Mouse (Mus musculus): Measurements from ENCODE around the gene Ubqlnl. TPM values are rescaled to one million over a fixed set of nuclear protein-coding genes. Genes with fewer than 3 reads are reported as not detected.

Ubqlnl gene
- polyA plus RNA-seq, 1 experiment: not detected

Other genes with a start within 250 kb of the Ubqlnl start
- not detected in 2 replicates for gene Olfr65, start 247.1 kb downstream of the Ubqlnl start, polyA plus RNA-seq (2012; ENCODE audit: insufficient read depth, insufficient read length, missing spikeins)
- not detected in 2 replicates for gene Olfr631, start 221.7 kb downstream of the Ubqlnl start, polyA plus RNA-seq (2012; ENCODE audit: insufficient read depth, insufficient read length, missing spikeins)
- gene Olfr632, start 216.2 kb downstream of the Ubqlnl start, polyA plus RNA-seq (2012; ENCODE audit: insufficient read depth, insufficient read length, missing spikeins): not detected in 2 replicates
- gene Olfr633, start 206.1 kb downstream of the Ubqlnl start, polyA plus RNA-seq (2012; ENCODE audit: insufficient read depth, insufficient read length, missing spikeins): not detected in 2 replicates
- gene Olfr635, start 179.4 kb downstream of the Ubqlnl start, polyA plus RNA-seq (2012; ENCODE audit: insufficient read depth, insufficient read length, missing spikeins): not detected in 2 replicates
- not detected in 2 replicates for gene Olfr638, start 151.8 kb downstream of the Ubqlnl start, polyA plus RNA-seq (2012; ENCODE audit: insufficient read depth, insufficient read length, missing spikeins)
- not detected in 2 replicates for gene Olfr639, start 133.3 kb downstream of the Ubqlnl start, polyA plus RNA-seq (2012; ENCODE audit: insufficient read depth, insufficient read length, missing spikeins)
- gene Olfr640, start 125.0 kb downstream of the Ubqlnl start, polyA plus RNA-seq (2012; ENCODE audit: insufficient read depth, insufficient read length, missing spikeins): not detected in 2 replicates
- not detected in 2 replicates for gene Olfr641, start 115.1 kb downstream of the Ubqlnl start, polyA plus RNA-seq (2012; ENCODE audit: insufficient read depth, insufficient read length, missing spikeins)
- not detected in 2 replicates for gene Olfr642, start 97.9 kb downstream of the Ubqlnl start, polyA plus RNA-seq (2012; ENCODE audit: insufficient read depth, insufficient read length, missing spikeins)
- gene 4930516K23Rik, start 89.1 kb downstream of the Ubqlnl start, polyA plus RNA-seq (2012; ENCODE audit: insufficient read depth, insufficient read length, missing spikeins): not detected in 2 replicates
- gene Olfr644, start 78.7 kb downstream of the Ubqlnl start, polyA plus RNA-seq (2012; ENCODE audit: insufficient read depth, insufficient read length, missing spikeins): not detected in 2 replicates
- not detected in 2 replicates for gene Olfr645, start 65.1 kb downstream of the Ubqlnl start, polyA plus RNA-seq (2012; ENCODE audit: insufficient read depth, insufficient read length, missing spikeins)
- not detected in 2 replicates for gene Olfr646, start 45.7 kb downstream of the Ubqlnl start, polyA plus RNA-seq (2012; ENCODE audit: insufficient read depth, insufficient read length, missing spikeins)
- not detected in 2 replicates for gene Ubqln5, start 20.7 kb downstream of the Ubqlnl start, polyA plus RNA-seq (2012; ENCODE audit: insufficient read depth, insufficient read length, missing spikeins)
- not detected in 2 replicates for gene Olfr643, start 13.2 kb downstream of the Ubqlnl start, polyA plus RNA-seq (2012; ENCODE audit: insufficient read depth, insufficient read length, missing spikeins)
- not detected in 2 replicates for gene Ubqln3, start 7.3 kb downstream of the Ubqlnl start, polyA plus RNA-seq (2012; ENCODE audit: insufficient read depth, insufficient read length, missing spikeins)
- not detected in 2 replicates for gene Olfm5, start 14.3 kb upstream of the Ubqlnl start, polyA plus RNA-seq (2012; ENCODE audit: insufficient read depth, insufficient read length, missing spikeins)
- gene Olfr648, start 32.8 kb upstream of the Ubqlnl start, polyA plus RNA-seq (2012; ENCODE audit: insufficient read depth, insufficient read length, missing spikeins): not detected in 2 replicates
- gene Olfr649, start 45.4 kb upstream of the Ubqlnl start, polyA plus RNA-seq (2012; ENCODE audit: insufficient read depth, insufficient read length, missing spikeins): not detected in 2 replicates
- gene Trim6, start 68.2 kb upstream of the Ubqlnl start, polyA plus RNA-seq (2012; ENCODE audit: insufficient read depth, insufficient read length, missing spikeins): 0.92 TPM in 1 of 2 replicates, not detected in the other
- 2.2 and 2.5 TPM in 2 replicates for gene Trim34a, start 93.9 kb upstream of the Ubqlnl start, polyA plus RNA-seq (2012; ENCODE audit: insufficient read depth, insufficient read length, missing spikeins)
- 0.58 and 0.67 TPM in 2 replicates for gene Trim5, start 137.5 kb upstream of the Ubqlnl start, polyA plus RNA-seq (2012; ENCODE audit: insufficient read depth, insufficient read length, missing spikeins)
- gene Trim12a, start 164.9 kb upstream of the Ubqlnl start, polyA plus RNA-seq (2012; ENCODE audit: insufficient read depth, insufficient read length, missing spikeins): 10.5 and 11.9 TPM in 2 replicates
- gene Trim34b, start 178.9 kb upstream of the Ubqlnl start, polyA plus RNA-seq (2012; ENCODE audit: insufficient read depth, insufficient read length, missing spikeins): not detected in 2 replicates
- gene Trim12c, start 202.8 kb upstream of the Ubqlnl start, polyA plus RNA-seq (2012; ENCODE audit: insufficient read depth, insufficient read length, missing spikeins): 4.4 and 5.6 TPM in 2 replicates
- not detected in 2 replicates for gene Trim30b, start 219.3 kb upstream of the Ubqlnl start, polyA plus RNA-seq (2012; ENCODE audit: insufficient read depth, insufficient read length, missing spikeins)

Data from brown adipose tissue, adult 24 weeks (tissue).